Mouse (Mus musculus): ENCODE data around the gene Gng12. TPM values are rescaled to one million over a fixed set of nuclear protein-coding genes. Genes with fewer than 3 reads are reported as not detected.

Gng12 gene
- total and polyA plus RNA-seq, 2 experiments from 2014 or later, result 20.1 to 41.0 TPM

GRCm38 (mm10) chr6:67050063-67050462 is 153.9 kb downstream of the Gng12 start:
- no peaks in the 10 kb centered on the region for H3K27me3 ChIP-seq (ENCODE audit: control insufficient read depth, insufficient read depth, low read length)
- DNase-seq (ENCODE audit: low spot score), result no peak
- H3K27ac ChIP-seq (ENCODE audit: low read depth), result no peak overlapping the region
- no peaks in the 10 kb centered on the region for H3K36me3 ChIP-seq (replicated peaks; ENCODE audit: control insufficient read depth, insufficient read depth, low read length)
- H3K9me3 ChIP-seq (replicated peaks; ENCODE audit: control insufficient read depth, low read length), result no peaks in the 10 kb centered on the region
- H3K4me2 ChIP-seq (ENCODE audit: low read depth, low read length), result no peak overlapping the region
- TF ChIP-seq EP300 (IDR thresholded peaks at IDR 0.05; ENCODE audit: low read depth) (no peak), CTCF (IDR thresholded peaks at IDR 0.05; ENCODE audit: low read depth) (no peak)
- H3K4me3 ChIP-seq (ENCODE audit: low read depth, low read length), result no peak overlapping the region
- no peak for ATAC-seq (ENCODE audit: insufficient read depth, low read depth)
- no peak overlapping the region for H3K9ac ChIP-seq (replicated peaks; ENCODE audit: low read depth, low read length)
- H3K4me1 ChIP-seq (ENCODE audit: control insufficient read depth, insufficient read depth), result no peaks in the 10 kb centered on the region
- 55% methylated on average over 1 of the region's 1 CpGs for WGBS

DNA sequence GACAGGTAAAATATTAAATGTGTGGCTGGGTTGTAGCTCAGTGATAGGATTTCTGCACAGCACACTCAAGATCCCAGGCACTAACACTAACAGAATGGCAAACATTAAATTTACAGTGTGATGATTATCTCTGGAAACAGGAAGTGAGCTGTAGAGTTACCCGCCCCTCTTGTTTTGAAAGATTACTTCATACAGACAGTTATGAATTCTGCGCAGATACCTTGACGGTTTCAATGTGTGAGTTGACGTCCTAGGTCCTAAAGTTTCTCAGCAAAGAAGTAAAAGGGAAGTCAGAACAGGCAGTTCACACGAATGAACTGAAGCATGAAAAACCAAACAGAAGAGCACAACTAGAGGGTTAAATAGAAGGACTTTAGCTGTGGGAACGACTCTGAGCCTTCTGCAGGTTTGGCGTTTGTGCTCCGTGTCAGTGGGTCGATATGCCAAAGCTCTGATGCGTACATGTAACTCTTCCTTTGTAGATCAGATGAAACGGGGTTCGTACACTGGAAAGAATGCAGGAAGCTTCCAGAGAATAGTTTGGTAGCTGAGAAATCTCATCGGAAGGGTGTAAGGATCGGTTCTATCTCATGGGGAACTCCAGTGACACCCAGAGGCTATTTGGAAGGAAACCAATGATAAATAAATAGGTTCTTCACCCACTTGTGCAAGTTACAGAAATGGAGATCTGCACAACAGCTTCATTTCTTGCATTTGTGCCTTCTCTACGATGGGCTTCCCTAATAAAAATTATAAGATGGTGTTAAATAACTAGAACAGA is 160.1 kb downstream of the Gng12 start:
- Histone ChIP-seq H3K9me3 (replicated peaks; ENCODE audit: control insufficient read depth, low read length) (no peaks in the 10 kb centered on the region), H3K4me1 (ENCODE audit: control insufficient read depth, insufficient read depth) (no peaks in the 10 kb centered on the region), H3K4me3 (ENCODE audit: low read depth, low read length) (no peak overlapping the region), H3K27me3 (ENCODE audit: control insufficient read depth, insufficient read depth, low read length) (no peaks in the 10 kb centered on the region), H3K4me2 (ENCODE audit: low read depth, low read length) (no peak overlapping the region), H3K27ac (ENCODE audit: low read depth) (no peak overlapping the region), H3K36me3 (replicated peaks; ENCODE audit: control insufficient read depth, insufficient read depth, low read length) (no peaks in the 10 kb centered on the region), H3K9ac (replicated peaks; ENCODE audit: low read depth, low read length) (no peak overlapping the region)
- ATAC-seq (ENCODE audit: insufficient read depth, low read depth) (no peak), DNase-seq (ENCODE audit: low spot score) (no peak)
- TF ChIP-seq EP300 (IDR thresholded peaks at IDR 0.05; ENCODE audit: low read depth), result no peak
- TF ChIP-seq CTCF (IDR thresholded peaks at IDR 0.05; ENCODE audit: low read depth), result no peak
- 63% methylated on average over 15 of the region's 15 CpGs for WGBS

DNA sequence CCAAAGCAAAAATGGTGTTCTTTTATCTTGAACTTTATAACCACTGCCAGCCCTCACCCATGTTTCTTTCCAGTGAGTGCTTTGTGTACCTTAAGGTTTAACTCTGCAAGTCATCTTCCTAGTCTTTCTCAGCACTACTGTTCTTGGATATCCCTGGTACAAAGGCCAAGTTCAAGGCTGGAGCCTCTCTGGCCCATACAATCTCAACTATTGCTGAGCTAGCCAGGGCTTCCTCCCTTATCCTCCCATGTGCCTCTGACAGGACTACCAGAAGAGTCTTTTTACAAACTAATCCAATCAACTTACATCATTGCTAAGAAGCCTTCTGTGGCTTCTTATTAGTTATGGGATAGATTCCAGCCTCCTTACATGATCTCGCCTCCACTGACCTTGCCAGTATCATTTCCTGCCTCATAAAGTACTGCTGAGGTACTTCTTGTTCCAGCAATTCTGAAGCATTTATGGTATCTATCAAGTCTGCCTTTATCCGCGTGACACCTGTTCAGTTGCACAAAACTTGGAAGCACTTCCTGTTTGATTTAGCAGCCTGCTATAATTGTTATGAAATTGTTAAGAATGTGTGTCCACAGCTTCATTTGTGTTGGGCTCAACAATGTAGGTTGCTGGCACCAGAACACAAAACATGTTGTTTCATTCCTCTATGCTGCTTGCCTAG is 160.8 kb downstream of the Gng12 start:
- Histone ChIP-seq H3K36me3 (replicated peaks; ENCODE audit: control insufficient read depth, insufficient read depth, low read length) (no peaks in the 10 kb centered on the region), H3K27me3 (ENCODE audit: control insufficient read depth, insufficient read depth, low read length) (no peaks in the 10 kb centered on the region), H3K4me3 (ENCODE audit: low read depth, low read length) (no peak overlapping the region), H3K9ac (replicated peaks; ENCODE audit: low read depth, low read length) (no peak overlapping the region), H3K4me2 (ENCODE audit: low read depth, low read length) (no peak overlapping the region), H3K27ac (ENCODE audit: low read depth) (no peak overlapping the region), H3K9me3 (replicated peaks; ENCODE audit: control insufficient read depth, low read length) (no peaks in the 10 kb centered on the region), H3K4me1 (ENCODE audit: control insufficient read depth, insufficient read depth) (no peaks in the 10 kb centered on the region)
- ATAC-seq (ENCODE audit: insufficient read depth, low read depth) (no peak), DNase-seq (ENCODE audit: low spot score) (no peak)
- 63% methylated on average over 3 of the region's 3 CpGs for WGBS
- TF ChIP-seq EP300 (IDR thresholded peaks at IDR 0.05; ENCODE audit: low read depth) (no peak), CTCF (IDR thresholded peaks at IDR 0.05; ENCODE audit: low read depth) (no peak)

DNA sequence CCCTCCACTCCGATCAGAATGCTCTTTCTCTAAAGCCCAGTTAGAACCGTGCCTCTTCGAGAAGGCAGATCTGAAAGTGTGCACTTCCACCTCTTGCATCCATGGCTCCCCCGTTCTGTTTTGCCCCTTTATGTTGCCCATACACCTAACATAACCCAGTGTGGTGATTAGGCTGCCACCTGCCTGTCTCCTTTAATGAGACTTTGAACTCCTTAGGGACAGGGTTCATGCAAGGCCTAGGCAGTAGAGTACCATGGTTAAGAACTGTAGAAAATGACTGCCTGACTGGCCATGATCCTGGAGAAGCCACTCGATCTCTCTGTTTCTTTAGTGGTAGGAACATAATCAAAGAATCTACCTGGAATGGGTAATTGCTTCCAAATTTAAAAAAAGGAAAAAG is 161.4 kb downstream of the Gng12 start:
- Histone ChIP-seq H3K4me1 (ENCODE audit: control insufficient read depth, insufficient read depth) (no peaks in the 10 kb centered on the region), H3K4me2 (ENCODE audit: low read depth, low read length) (no peak overlapping the region), H3K4me3 (ENCODE audit: low read depth, low read length) (no peak overlapping the region), H3K27ac (ENCODE audit: low read depth) (no peak overlapping the region), H3K36me3 (replicated peaks; ENCODE audit: control insufficient read depth, insufficient read depth, low read length) (no peaks in the 10 kb centered on the region), H3K27me3 (ENCODE audit: control insufficient read depth, insufficient read depth, low read length) (no peaks in the 10 kb centered on the region), H3K9ac (replicated peaks; ENCODE audit: low read depth, low read length) (no peak overlapping the region), H3K9me3 (replicated peaks; ENCODE audit: control insufficient read depth, low read length) (no peaks in the 10 kb centered on the region)
- 77% methylated on average over 5 of the region's 5 CpGs for WGBS
- TF ChIP-seq CTCF (IDR thresholded peaks at IDR 0.05; ENCODE audit: low read depth) (no peak), EP300 (IDR thresholded peaks at IDR 0.05; ENCODE audit: low read depth) (no peak)
- ATAC-seq (ENCODE audit: insufficient read depth, low read depth) (no peak), DNase-seq (ENCODE audit: low spot score) (no peak)

DNA sequence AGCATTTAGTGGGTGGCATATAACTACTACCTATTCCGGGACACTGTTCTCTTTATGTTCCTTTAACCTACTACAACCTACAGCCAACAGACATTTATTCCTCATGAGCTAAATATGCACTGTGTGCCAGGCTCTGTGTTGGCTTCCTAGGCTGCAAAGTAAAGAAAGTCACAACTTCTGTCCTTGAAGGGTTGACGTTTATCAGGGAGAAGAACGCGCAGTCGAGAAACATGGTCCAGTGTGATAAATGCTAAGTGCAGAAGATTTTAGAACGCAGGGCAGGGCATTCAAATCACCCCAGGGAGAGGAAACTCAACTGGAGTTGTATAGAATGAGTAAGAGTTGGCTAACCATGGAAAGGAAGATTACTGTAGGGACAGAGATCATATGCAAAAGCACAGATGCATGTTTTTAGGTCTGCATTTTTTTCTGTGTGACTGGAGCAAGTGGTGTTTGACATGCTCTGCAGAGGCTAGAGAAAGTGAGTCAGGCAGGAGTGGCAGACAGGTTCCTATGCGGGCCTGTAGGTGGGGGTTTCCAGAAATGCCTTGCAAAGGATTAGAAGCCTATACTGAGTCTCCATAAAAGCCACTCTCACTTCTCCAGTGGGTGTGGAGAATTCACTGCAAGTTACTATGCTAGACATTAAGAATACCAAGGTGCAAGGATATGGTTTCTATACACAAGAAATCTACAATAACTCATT is 161.9 kb downstream of the Gng12 start:
- no peaks in the 10 kb centered on the region for H3K36me3 ChIP-seq (replicated peaks; ENCODE audit: control insufficient read depth, insufficient read depth, low read length)
- H3K9me3 ChIP-seq (replicated peaks; ENCODE audit: control insufficient read depth, low read length), result no peaks in the 10 kb centered on the region
- no peak for ATAC-seq (ENCODE audit: insufficient read depth, low read depth)
- H3K27me3 ChIP-seq (ENCODE audit: control insufficient read depth, insufficient read depth, low read length), result no peaks in the 10 kb centered on the region
- H3K4me2 ChIP-seq (ENCODE audit: low read depth, low read length), result no peak overlapping the region
- no peak for DNase-seq (ENCODE audit: low spot score)
- no peak overlapping the region for H3K9ac ChIP-seq (replicated peaks; ENCODE audit: low read depth, low read length)
- H3K27ac ChIP-seq (ENCODE audit: low read depth), result no peak overlapping the region
- H3K4me3 ChIP-seq (ENCODE audit: low read depth, low read length), result no peak overlapping the region
- TF ChIP-seq EP300 (IDR thresholded peaks at IDR 0.05; ENCODE audit: low read depth), result no peak
- no peak for TF ChIP-seq CTCF (IDR thresholded peaks at IDR 0.05; ENCODE audit: low read depth)
- no peaks in the 10 kb centered on the region for H3K4me1 ChIP-seq (ENCODE audit: control insufficient read depth, insufficient read depth)
- WGBS, result 62% methylated on average over 7 of the region's 7 CpGs

Data from heart, postnatal 0 days (tissue).